Comparison of ENCODE assay signal across 15 mouse cellular contexts in the genomic region with DNA sequence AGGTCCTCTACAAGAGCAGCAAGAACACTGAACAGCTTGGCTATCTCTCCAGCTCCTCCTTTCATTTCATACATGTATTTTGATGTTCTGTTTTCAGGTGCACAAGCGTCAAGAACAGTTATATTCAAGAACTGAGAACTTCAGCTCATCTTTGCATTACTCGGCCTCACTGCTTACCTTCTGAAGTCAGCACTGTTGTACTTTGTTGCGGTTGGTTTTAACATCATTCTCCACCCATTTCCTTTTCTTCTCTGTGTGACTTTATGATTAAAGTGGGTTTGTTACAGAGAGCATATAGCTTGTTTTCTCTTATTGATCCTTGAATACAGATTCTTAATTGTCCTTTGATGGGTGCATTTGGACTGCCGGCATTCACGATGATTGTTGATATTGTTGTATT. TPM values are rescaled to one million over a fixed set of nuclear protein-coding genes. Genes with fewer than 3 reads are reported as not detected.
"Had no signal": no experiment of that assay in that cellular context is flagged by ENCODE, and none has a peak within 500 bp of the region (broad histone marks: within the 10 kb centered on the region; RNA-seq: fewer than 3 reads in every experiment).

No protein-coding gene starts in this region.

- H3K4me1 ChIP-seq: limb, embryonic 13.5 days; midbrain, embryonic 10.5 days; midbrain, embryonic 15.5 days; stomach, embryonic 15.5 days had no signal

- ATAC-seq: hindbrain, postnatal 0 days; intestine, postnatal 0 days; lung, postnatal 0 days; midbrain, embryonic 15.5 days had no signal

- H3K9me3 ChIP-seq: limb, embryonic 13.5 days; midbrain, embryonic 10.5 days; midbrain, embryonic 15.5 days; stomach, embryonic 15.5 days had no signal

- H3K27me3 ChIP-seq: limb, embryonic 13.5 days; midbrain, embryonic 15.5 days; stomach, embryonic 15.5 days had no signal

- H3K4me2 ChIP-seq: limb, embryonic 13.5 days; midbrain, embryonic 15.5 days; stomach, embryonic 15.5 days had no signal

- H3K4me3 ChIP-seq: limb, embryonic 13.5 days; midbrain, embryonic 10.5 days; midbrain, embryonic 15.5 days; stomach, embryonic 15.5 days had no signal

- H3K9ac ChIP-seq: limb, embryonic 13.5 days; liver, embryonic 14.5 days; midbrain, embryonic 15.5 days; stomach, embryonic 15.5 days had no signal

- H3K27ac ChIP-seq: hindbrain, postnatal 0 days; limb, embryonic 13.5 days; liver, embryonic 14.5 days; midbrain, embryonic 10.5 days; midbrain, embryonic 15.5 days; stomach, embryonic 15.5 days had no signal

- H3K36me3 ChIP-seq: limb, embryonic 13.5 days; midbrain, embryonic 10.5 days; midbrain, embryonic 15.5 days; stomach, embryonic 15.5 days had no signal

- DNase-seq: kidney, adult 8-10 months; kidney, postnatal 36 days; layer of hippocampus, adult 9-11 months; left cerebral cortex, postnatal 4 days; lung, adult 2 months; lung, postnatal 4 days; right cerebral cortex, postnatal 25 days had no signal

RNA-seq across cellular contexts. Expression of a gene that starts 42.6 kb away (rescaled TPM):
- total RNA-seq: hindbrain, postnatal 0 days had no signal
